Mouse (Mus musculus) left cerebral cortex, adult 6 months (tissue): ENCODE results near the gene Gcsh. TPM values are rescaled to one million over a fixed set of nuclear protein-coding genes. Genes with fewer than 3 reads are reported as not detected.

Experiments
- long read RNA-seq, 2 experiments: library from polyadenylated mRNA; unstranded; transcript quantifications; one replicate each; pipeline ENCODE4 v2.0.0; 2019 to 2020
- polyA plus RNA-seq: library from polyadenylated mRNA; unstranded; fragments of <200 nt; fragmentation: Nextera tagmentation; gene quantifications from 2 replicates; pipeline ENCODE4 v1.2.3, GENCODE M21; 2021

The Gcsh gene
- 117 and 129 TPM in 2 replicates for polyA plus RNA-seq
- long read RNA-seq, experiment 1, transcript Gcsh-201 (5 exons, 1,443 nt): major isoform, 255 of 277 reads
- long read RNA-seq, experiment 1, partial matches to known transcripts: 1 of 277 reads
- long read RNA-seq, experiment 1, other reads (novel, unspliced or antisense): 21 of 277 reads
- long read RNA-seq, experiment 2, transcript Gcsh-201 (5 exons, 1,443 nt): major isoform, 126 of 146 reads
- long read RNA-seq, experiment 2, partial matches to known transcripts: 8 of 146 reads
- long read RNA-seq, experiment 2, other reads (novel, unspliced or antisense): 12 of 146 reads

GRCm38 (mm10) chr8:116993095-116993867 lies at the start of gene Gcsh:
Gene Gcsh (minus strand): TSS chr8:116993537.

GRCm38 (mm10) chr8:116978631-116979256 lies 14.6 kb downstream of the Gcsh start, which contains the start of gene 1700030J22Rik:
Gene 1700030J22Rik (minus strand): TSS chr8:116978959.

DNA sequence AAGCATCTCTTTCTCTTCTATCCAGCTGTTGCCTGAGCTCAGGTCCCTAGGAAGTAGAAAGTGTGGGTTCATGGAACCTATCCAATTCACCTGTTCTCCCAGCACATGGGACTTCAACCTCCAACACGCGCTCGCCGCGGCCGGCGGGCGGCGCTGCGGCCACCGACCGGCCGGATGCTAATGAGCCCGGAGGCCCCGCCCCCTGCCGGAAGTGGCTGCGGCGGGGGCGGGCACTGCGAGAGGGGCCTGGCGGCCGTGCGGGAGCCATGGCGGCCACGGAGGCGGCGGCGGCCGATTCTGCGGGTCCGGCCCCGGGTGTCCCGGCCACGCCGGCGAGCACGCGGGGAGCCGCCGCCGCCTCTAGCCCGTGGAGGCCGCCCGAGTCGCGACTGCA lies 50.2 kb downstream of the Gcsh start, which contains the start of gene Atmin:
Atmin (plus strand) TSS at position 233 of the 394 bp plus-strand sequence.

Other genes with a start within 250 kb of the Gcsh start
- 50.3 and 64.3 TPM in 2 replicates for gene Cmc2, start 72.1 kb downstream of the Gcsh start, polyA plus RNA-seq
- 0.38 and 0.51 TPM in 2 replicates for gene Cenpn, start 71.8 kb downstream of the Gcsh start, polyA plus RNA-seq
- gene Atmin, start 50.1 kb downstream of the Gcsh start, polyA plus RNA-seq: 6.5 and 10.7 TPM in 2 replicates
- gene 1700030J22Rik, start 14.6 kb downstream of the Gcsh start, polyA plus RNA-seq: 3.1 and 5.6 TPM in 2 replicates
- 0.04 and 0.12 TPM in 2 replicates for gene Pkd1l2, start 88.9 kb upstream of the Gcsh start, polyA plus RNA-seq
- gene Bco1, start 102.3 kb upstream of the Gcsh start, polyA plus RNA-seq: not detected in 2 replicates
- 0.94 and 1.1 TPM in 2 replicates for gene Gan, start 164.6 kb upstream of the Gcsh start, polyA plus RNA-seq